Mouse (Mus musculus) embryonic facial prominence, embryonic 14.5 days (tissue): Measurements from ENCODE around the gene Gm21983. TPM values are rescaled to one million over a fixed set of nuclear protein-coding genes. Genes with fewer than 3 reads are reported as not detected.

Experiments used
- ATAC-seq: fragments of 200-750 bp; cut with Nextera tagmentation; 2 replicates; pipeline ENCODE4 v1.8.0; 2017; ENCODE audit warnings: low read depth, moderate number of reproducible peaks, moderate TSS enrichment
- DNase-seq: peaks from one replicate; pipeline ENCODE4 v3.0.0-alpha.2; 2015; ENCODE audit warnings: low spot score
- H3K27ac ChIP-seq: fragments of 300-500 bp; sonication (generic); replicated peaks from 2 replicates; pipeline ENCODE4 v1.5.1; 2014; ENCODE audit warnings: low read depth, mild to moderate bottlenecking, low read length, moderate library complexity
- H3K27me3 ChIP-seq: fragments of 300-500 bp; sonication (generic); replicated peaks from 2 replicates; pipeline ENCODE4 v1.6.1; 2014; ENCODE audit warnings: low read length; ENCODE audit not compliant: control insufficient read depth, insufficient read depth
- H3K36me3 ChIP-seq: fragments of 300-500 bp; sonication (generic); 2 replicates; pipeline ENCODE4 v1.6.1; 2014; ENCODE audit warnings: low read length, mixed read lengths; ENCODE audit not compliant: control insufficient read depth, insufficient read depth
- H3K4me1 ChIP-seq: fragments of 300-500 bp; sonication (generic); 2 replicates; pipeline ENCODE4 v1.6.1; 2014; ENCODE audit warnings: antibody characterized with exemption, low read length; ENCODE audit not compliant: control insufficient read depth, insufficient read depth
- H3K4me2 ChIP-seq: fragments of 300-500 bp; sonication (generic); 2 replicates; pipeline ENCODE4 v1.6.1; 2014; ENCODE audit warnings: low read depth, mild to moderate bottlenecking, low read length, moderate library complexity, mixed read lengths
- H3K4me3 ChIP-seq: fragments of 300-500 bp; sonication (generic); 2 replicates; pipeline ENCODE4 v1.5.1; 2014; ENCODE audit warnings: low read depth, mild to moderate bottlenecking, low read length
- H3K9ac ChIP-seq: fragments of 300-500 bp; sonication (generic); 2 replicates; pipeline ENCODE4 v1.6.1; 2014; ENCODE audit warnings: low read depth, mild to moderate bottlenecking, low read length, moderate library complexity, mixed read lengths
- H3K9me3 ChIP-seq: fragments of 300-500 bp; sonication (generic); 2 replicates; pipeline ENCODE4 v1.6.1; 2016; ENCODE audit warnings: low read length; ENCODE audit not compliant: control insufficient read depth
- WGBS: fragments of 180-500 bp; shearing (Covaris S2); extraction: QIAGEN DNeasy Blood & Tissue Kit; methylation state at CpG from one replicate; pipeline ENCODE4 v1.1.7; 2014; 5-methylcytosine and 5-hydroxymethylcytosine counted together
- polyA plus RNA-seq: library from polyadenylated mRNA; unstranded; fragments of >200 nt; fragmentation: Nextera tagmentation; extraction: Ambion mirVana; gene quantifications from 2 replicates; pipeline ENCODE4 v1.2.1, GENCODE M21; 2014

Gm21983 gene
- polyA plus RNA-seq, 1 experiment from 2014 or later = not detected

DNA sequence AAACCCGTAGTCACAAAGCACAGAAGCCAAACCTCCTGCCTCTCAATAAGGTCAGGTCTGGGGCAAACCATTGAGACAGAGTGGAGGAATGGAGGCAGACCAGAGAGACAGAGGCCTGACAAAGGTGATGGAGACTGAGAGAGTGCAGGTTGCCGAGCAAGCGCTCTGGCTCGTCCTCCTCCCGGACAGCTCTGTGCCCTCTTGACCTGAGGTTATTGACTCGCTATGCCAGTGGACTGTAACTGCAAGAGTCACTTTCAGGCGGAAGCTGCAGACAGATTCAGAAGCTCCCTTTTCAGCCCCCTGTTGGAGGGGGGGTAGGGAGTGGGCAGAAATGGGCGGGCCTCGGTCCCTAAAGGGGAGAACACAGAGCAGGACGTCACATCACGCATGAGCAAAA, 39.1 kb upstream of the Gm21983 start:
- no peak overlapping the region for H3K27ac ChIP-seq
- peaks cover 5% of the 10 kb centered on the region for H3K4me1 ChIP-seq
- H3K36me3 ChIP-seq = peaks cover 67% of the 10 kb centered on the region
- H3K27me3 ChIP-seq = no peaks in the 10 kb centered on the region
- H3K4me3 ChIP-seq = no peak overlapping the region
- H3K9me3 ChIP-seq = no peaks in the 10 kb centered on the region
- no peak for ATAC-seq
- DNase-seq = no peak
- 77% methylated on average over 11 of the region's 11 CpGs for WGBS
- no peak overlapping the region for H3K4me2 ChIP-seq
- no peak overlapping the region for H3K9ac ChIP-seq

DNA sequence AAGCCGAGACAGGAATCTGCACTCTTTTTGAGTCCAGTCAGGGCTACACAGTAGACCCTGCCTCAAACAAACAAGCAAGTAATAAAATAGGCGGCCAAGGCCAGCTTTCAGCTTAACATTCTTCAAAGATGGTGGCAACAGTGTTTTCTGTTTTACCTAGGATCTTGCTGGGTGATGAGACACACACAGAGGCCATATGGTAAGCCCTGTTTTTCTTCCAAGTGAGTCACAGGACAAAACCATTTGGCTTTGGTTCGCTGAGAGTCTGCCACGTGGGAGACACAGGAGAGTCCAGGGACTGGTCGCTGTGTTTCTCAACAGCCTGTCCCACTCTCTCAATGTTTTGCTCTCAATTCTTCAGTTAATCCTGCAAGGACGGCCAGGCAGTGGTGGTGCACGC, 37.7 kb upstream of the Gm21983 start:
- DNase-seq (no peak), ATAC-seq (no peak)
- Histone ChIP-seq H3K36me3 (peaks cover 78% of the 10 kb centered on the region), H3K4me1 (no peaks in the 10 kb centered on the region), H3K27me3 (no peaks in the 10 kb centered on the region), H3K4me3 (no peak overlapping the region), H3K9ac (no peak overlapping the region), H3K27ac (no peak overlapping the region), H3K9me3 (no peaks in the 10 kb centered on the region), H3K4me2 (no peak overlapping the region)
- WGBS = 79% methylated on average over 7 of the region's 7 CpGs

DNA sequence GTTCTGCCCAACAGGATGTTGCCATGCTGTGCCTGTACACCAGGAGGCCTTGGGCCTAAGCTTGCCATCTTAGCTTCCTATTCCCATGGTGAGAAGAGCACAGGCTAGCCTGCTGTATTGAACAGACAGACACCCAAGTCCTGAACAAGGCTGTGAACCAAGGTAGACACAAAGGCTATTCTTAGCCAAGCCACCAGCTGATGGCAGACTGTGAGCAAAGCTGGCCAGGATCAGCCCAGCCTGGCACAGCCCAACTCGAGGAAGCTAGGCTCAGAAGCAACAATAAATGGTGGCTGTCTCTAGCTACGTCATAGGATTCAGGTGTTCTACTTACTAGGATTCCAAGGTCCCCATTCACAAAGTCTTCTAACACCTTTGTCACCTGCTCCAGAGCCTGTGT, 31.7 kb upstream of the Gm21983 start:
- H3K9me3 ChIP-seq = no peaks in the 10 kb centered on the region
- no peak for DNase-seq
- H3K4me3 ChIP-seq = no peak overlapping the region
- H3K27ac ChIP-seq = no peak overlapping the region
- H3K4me2 ChIP-seq = no peak overlapping the region
- WGBS = 82% methylated on average over 2 of the region's 2 CpGs
- no peaks in the 10 kb centered on the region for H3K4me1 ChIP-seq
- peaks cover 89% of the 10 kb centered on the region for H3K36me3 ChIP-seq
- no peaks in the 10 kb centered on the region for H3K27me3 ChIP-seq
- H3K9ac ChIP-seq = no peak overlapping the region
- no peak for ATAC-seq

DNA sequence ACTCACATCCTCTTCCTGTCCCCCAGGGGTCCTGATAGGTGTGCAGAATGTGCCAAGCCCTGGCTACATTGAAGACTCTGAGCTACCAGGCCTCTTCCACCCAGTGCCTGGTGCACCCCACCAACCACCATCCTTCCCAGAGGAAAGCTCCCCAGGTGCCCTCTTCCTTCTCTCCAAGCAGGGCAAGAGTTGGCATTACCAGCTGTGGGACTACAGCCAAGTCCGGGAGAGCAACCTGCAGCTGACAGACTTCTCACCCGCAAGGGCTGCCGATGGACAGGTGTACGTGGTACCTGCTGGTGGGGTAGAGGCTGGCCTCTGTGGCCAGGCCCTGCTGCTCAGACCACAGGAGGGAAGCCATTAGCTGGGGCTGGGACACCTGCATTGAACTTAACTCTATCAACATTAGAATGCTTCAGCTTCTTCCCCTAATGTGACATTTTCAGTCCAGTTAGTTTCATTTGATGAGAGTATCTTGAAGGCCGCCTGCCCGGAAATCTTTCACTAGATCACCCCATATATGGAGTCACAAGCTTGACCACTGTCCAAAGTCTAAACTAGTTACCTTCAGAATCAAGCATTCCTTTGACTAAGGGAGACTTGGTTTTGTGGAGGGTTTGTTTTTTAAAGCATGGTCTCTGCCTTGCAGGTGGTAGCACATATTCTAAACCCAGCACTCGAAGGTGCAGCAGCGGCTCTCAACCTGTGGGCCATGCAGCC, 23.0 kb upstream of the Gm21983 start:
- WGBS = 96% methylated on average over 8 of the region's 8 CpGs
- ATAC-seq (no peak), DNase-seq (no peak)
- Histone ChIP-seq H3K4me3 (no peak overlapping the region), H3K27ac (no peak overlapping the region), H3K27me3 (no peaks in the 10 kb centered on the region), H3K9ac (no peak overlapping the region), H3K4me2 (no peak overlapping the region), H3K36me3 (peaks cover 66% of the 10 kb centered on the region), H3K4me1 (no peaks in the 10 kb centered on the region), H3K9me3 (no peaks in the 10 kb centered on the region)

DNA sequence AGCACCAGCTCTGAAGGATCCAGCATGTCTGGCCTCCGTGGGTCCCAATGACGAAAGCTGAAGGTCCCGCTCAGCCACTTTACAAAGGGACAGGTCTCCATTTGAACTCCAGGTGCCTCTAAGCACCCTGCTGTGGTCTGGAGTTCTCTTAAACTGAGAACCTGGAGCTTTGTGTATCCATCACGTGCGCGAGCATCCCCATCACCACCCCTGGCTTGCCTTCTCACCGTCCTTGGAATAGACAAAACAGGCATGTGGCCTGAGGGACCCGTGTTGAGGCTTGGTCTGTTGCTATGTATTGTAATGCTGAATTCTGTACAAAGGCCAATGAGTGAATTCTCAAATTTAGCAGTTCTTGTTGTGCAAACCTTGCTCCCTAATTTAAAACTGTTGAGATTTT, 17.9 kb upstream of the Gm21983 start:
- 91% methylated on average over 8 of the region's 8 CpGs for WGBS
- Histone ChIP-seq H3K27me3 (no peaks in the 10 kb centered on the region), H3K4me1 (peaks cover 11% of the 10 kb centered on the region), H3K9ac (no peak overlapping the region), H3K9me3 (no peaks in the 10 kb centered on the region), H3K36me3 (peaks cover 35% of the 10 kb centered on the region), H3K4me2 (no peak overlapping the region), H3K4me3 (no peak overlapping the region), H3K27ac (no peak overlapping the region)
- DNase-seq (no peak), ATAC-seq (no peak)

DNA sequence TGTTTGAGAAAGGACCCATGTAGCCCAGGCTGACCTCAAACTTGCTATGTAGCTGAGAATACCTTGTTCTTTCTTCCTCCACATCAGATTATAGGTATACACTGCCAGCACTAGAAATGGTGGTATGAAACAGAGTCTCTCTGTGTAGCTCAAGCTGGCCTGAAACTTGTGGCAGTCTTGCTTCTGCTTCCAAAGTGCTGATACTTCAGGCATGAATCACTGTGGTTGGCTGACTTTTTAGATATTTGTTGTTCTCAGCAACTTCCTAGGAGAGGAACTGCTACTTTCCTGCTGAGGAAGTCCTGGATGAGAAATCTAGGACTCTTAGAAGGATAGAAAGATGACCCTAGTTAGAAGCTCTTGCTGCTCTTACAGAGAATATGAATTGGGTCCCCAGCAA, 17.5 kb upstream of the Gm21983 start:
- Histone ChIP-seq H3K27ac (no peak overlapping the region), H3K4me2 (no peak overlapping the region), H3K27me3 (no peaks in the 10 kb centered on the region), H3K36me3 (peaks cover 35% of the 10 kb centered on the region), H3K4me1 (peaks cover 11% of the 10 kb centered on the region), H3K4me3 (no peak overlapping the region), H3K9me3 (no peaks in the 10 kb centered on the region), H3K9ac (no peak overlapping the region)
- no peak for DNase-seq
- ATAC-seq = no peak

DNA sequence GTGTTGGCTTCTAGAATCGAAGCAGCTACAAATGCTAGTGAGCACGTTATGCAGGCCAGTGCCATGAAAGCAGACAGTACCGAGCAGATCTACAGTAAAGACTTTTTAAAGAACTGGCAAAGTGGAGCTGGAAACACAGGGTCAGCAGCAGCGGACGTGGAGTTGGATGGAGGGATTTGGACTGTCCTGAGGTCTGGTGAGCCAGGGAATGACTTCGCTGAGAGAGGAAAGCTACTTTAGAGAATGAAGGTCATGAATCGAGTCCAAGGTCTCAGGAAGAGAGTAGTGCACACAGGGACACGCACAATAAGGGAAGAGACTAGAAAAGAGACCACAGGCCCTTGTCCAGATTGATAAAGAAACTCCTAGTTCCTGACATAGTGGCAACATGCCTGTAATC, 16.7 kb upstream of the Gm21983 start:
- H3K36me3 ChIP-seq = peaks cover 35% of the 10 kb centered on the region
- H3K4me3 ChIP-seq = no peak overlapping the region
- 90% methylated on average over 8 of the region's 8 CpGs for WGBS

DNA sequence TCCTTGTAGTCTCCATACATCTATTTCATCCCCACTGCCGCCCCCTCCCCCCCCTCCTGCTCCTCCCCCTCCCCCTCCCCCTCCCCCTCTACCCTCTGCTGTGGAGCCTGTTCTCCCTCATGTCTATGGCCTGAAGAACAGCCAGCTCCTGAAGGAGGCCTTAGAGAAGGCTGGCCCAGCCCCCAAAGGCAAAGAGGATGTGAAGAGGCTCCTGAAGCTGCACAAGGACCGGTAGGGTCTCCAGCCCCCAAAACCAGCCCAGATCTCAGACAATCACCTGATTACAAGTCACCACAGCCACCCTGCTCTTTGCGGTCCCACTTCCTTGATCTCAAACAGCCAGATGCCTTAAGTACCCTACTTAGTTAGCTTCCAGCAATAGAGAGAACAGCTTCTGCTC, 16.2 kb upstream of the Gm21983 start:
- Histone ChIP-seq H3K9me3 (no peaks in the 10 kb centered on the region), H3K27me3 (no peaks in the 10 kb centered on the region), H3K4me3 (no peak overlapping the region), H3K36me3 (peaks cover 35% of the 10 kb centered on the region), H3K4me2 (no peak overlapping the region), H3K9ac (no peak overlapping the region), H3K27ac (no peak overlapping the region), H3K4me1 (peaks cover 11% of the 10 kb centered on the region)
- 86% methylated on average over 3 of the region's 3 CpGs for WGBS
- DNase-seq (no peak), ATAC-seq (no peak)

More for the DNA sequence above, 16.7 kb upstream of the Gm21983 start:
- Histone ChIP-seq H3K9me3 (no peaks in the 10 kb centered on the region), H3K27ac (no peak overlapping the region), H3K4me1 (peaks cover 11% of the 10 kb centered on the region), H3K9ac (no peak overlapping the region), H3K4me2 (no peak overlapping the region), H3K27me3 (no peaks in the 10 kb centered on the region)
- ATAC-seq (no peak), DNase-seq (no peak)
